Mouse (Mus musculus) MEL (cell line): ENCODE results near the gene Hist1h2bl. TPM values are rescaled to one million over a fixed set of nuclear protein-coding genes. Genes with fewer than 3 reads are reported as not detected.
"Not testable (repeated sequence)": the region's sequence is repeated elsewhere in the genome, so short reads cannot be mapped to it uniquely, and the experiment has no call there.

Experiments used
- DNase-seq: peaks from one replicate; pipeline ENCODE4 v3.0.0; 2011; ENCODE audit warnings: low read depth, low spot score
- H3K27ac ChIP-seq: 2 replicates; pipeline ENCODE4 v1.5.1; 2012; ENCODE audit warnings: low read depth, mild to moderate bottlenecking, control low read depth, low read length, moderate library complexity; ENCODE audit not compliant: control insufficient read depth
- H3K27me3 ChIP-seq, 2 experiments: fragments of 150-350 bp in 1 of 2; sonication (generic) in 1 of 2; 2 replicates each; pipeline ENCODE4 v1.6.1; 2012; ENCODE audit warnings: low read length in 2 of 2, mild to moderate bottlenecking in 2 of 2, improper control_type of control experiment in 1 of 2, moderate library complexity in 1 of 2; ENCODE audit not compliant: insufficient read depth in 2 of 2, control insufficient read depth in 1 of 2
- H3K36me3 ChIP-seq, 2 experiments: 2 replicates each; pipeline ENCODE4 v1.6.1; 2012 to 2014; ENCODE audit warnings: low read length in 2 of 2, improper control_type of control experiment in 1 of 2, inconsistent platforms in 1 of 2, mild to moderate bottlenecking in 1 of 2; ENCODE audit not compliant: insufficient read depth in 2 of 2, control insufficient read depth in 1 of 2
- H3K4me1 ChIP-seq, 2 experiments: fragments of 150-350 bp in 1 of 2; sonication (generic) in 1 of 2; 2 replicates each; pipeline ENCODE4 v1.6.1; 2012; ENCODE audit warnings: low read length in 2 of 2, improper control_type of control experiment in 1 of 2, mild to moderate bottlenecking in 1 of 2; ENCODE audit not compliant: insufficient read depth in 2 of 2, control insufficient read depth in 1 of 2
- H3K4me3 ChIP-seq, 2 experiments: fragments of 150-350 bp in 1 of 2; sonication (generic) in 1 of 2; 2 replicates each; pipeline ENCODE4 v1.5.1; 2012; ENCODE audit warnings: low read depth in 2 of 2, low read length in 2 of 2, mild to moderate bottlenecking in 2 of 2, moderate library complexity in 2 of 2, control low read depth in 1 of 2, improper control_type of control experiment in 1 of 2; ENCODE audit not compliant: control insufficient read depth in 1 of 2, insufficient read depth in 1 of 2
- H3K79me2 ChIP-seq: 2 replicates; pipeline ENCODE4 v1.6.1; 2012; ENCODE audit warnings: mild to moderate bottlenecking, low read length, moderate library complexity; ENCODE audit not compliant: control insufficient read depth, poor library complexity, insufficient read depth
- H3K9ac ChIP-seq: 2 replicates; pipeline ENCODE4 v1.6.1; 2012; ENCODE audit warnings: low read depth, mild to moderate bottlenecking, control low read depth, low read length, moderate library complexity; ENCODE audit not compliant: control insufficient read depth, poor library complexity, severe bottlenecking
- H3K9me3 ChIP-seq: fragments of 150-350 bp; sonication (generic); replicated peaks from 2 replicates; pipeline ENCODE4 v1.6.1; 2012; ENCODE audit warnings: mild to moderate bottlenecking, low read length, improper control_type of control experiment, moderate library complexity; ENCODE audit not compliant: insufficient read depth
- GATA1 ChIP-seq: IDR thresholded peaks from 2 replicates; pipeline ENCODE4 v1.6.1; 2011; ENCODE audit warnings: low read depth, low read length, improper control_type of control experiment
- POLR2A ChIP-seq, 2 experiments: IDR thresholded peaks; 2 replicates each; pipeline ENCODE4 v1.6.1; 2011 to 2012; ENCODE audit warnings: low read length in 2 of 2, mild to moderate bottlenecking in 2 of 2, control low read depth in 1 of 2, improper control_type of control experiment in 1 of 2, low read depth in 1 of 2, moderate library complexity in 1 of 2; ENCODE audit not compliant: control insufficient read depth in 1 of 2, insufficient read depth in 1 of 2, poor library complexity in 1 of 2
- POLR2AphosphoS2 ChIP-seq: IDR thresholded peaks from 2 replicates; pipeline ENCODE4 v1.6.1; 2011; ENCODE audit warnings: low read length, improper control_type of control experiment
- POLR2AphosphoS5 ChIP-seq: IDR thresholded peaks from 2 replicates; pipeline ENCODE4 v1.6.1; 2012; ENCODE audit warnings: low read depth, borderline replicate concordance, mild to moderate bottlenecking, inconsistent platforms, low read length, moderate library complexity, mixed read lengths
- TBP ChIP-seq: IDR thresholded peaks from 2 replicates; pipeline ENCODE4 v1.8.0; 2011; ENCODE audit warnings: low read depth, low read length, improper control_type of control experiment
- polyA plus RNA-seq, 2 experiments: library from polyadenylated mRNA; stranded (reverse) in 1 of 2; unstranded in 1 of 2; fragments of >175 nt in 1 of 2; fragments of >200 nt in 1 of 2; gene quantifications; 2 replicates each; pipeline versions ENCODE4 v1.2.1 to v1.2.4; 2012; ENCODE audit warnings: low replicate concordance in 2 of 2, low read depth in 1 of 2; ENCODE audit not compliant: insufficient read length in 2 of 2, insufficient read depth in 1 of 2, missing spikeins in 1 of 2
- total RNA-seq: library from RNA; depleted of rRNA; stranded (reverse); fragments of 300-350 nt; gene quantifications from 2 replicates; pipeline ENCODE4 v1.2.3, GENCODE M21; 2012

Hist1h2bl gene
- total and polyA plus RNA-seq, 3 experiments, result 6.7 to 2,215 TPM; not detected in 1

- DNase-seq, result peak; percentile 84
- peak; percentile 54; the same call in 1 of the 2 replicates for TF ChIP-seq POLR2AphosphoS5
- TF ChIP-seq POLR2A (IDR thresholded peaks at IDR 0.05; ENCODE audit: control insufficient read depth in 1 of 2, insufficient read depth in 1 of 2, low read depth in 1 of 2, low read length in 2 of 2, poor library complexity in 1 of 2), result peak; percentile 81 to 98; a peak in 3 of 4 replicates
- TF ChIP-seq POLR2AphosphoS2, result no peak
- H3K79me2 ChIP-seq, result peaks cover 2% of the 10 kb centered on the region; the same call in 1 of the 2 replicates
These were observed 6.5 kb upstream of the Hist1h2bl start for GRCm38 (mm10) chr13:21722373-21722925.

GRCm38 (mm10) chr13:21721757-21722372 is 5.9 kb upstream of the Hist1h2bl start, which contains the start of gene Hist1h2bm:
Hist1h2bm (plus strand) TSS chr13:21722044.
- TF ChIP-seq TBP, result peak; percentile 99
- peak in 1 of 2 experiments; percentile 92; a peak in 3 of 4 replicates for TF ChIP-seq POLR2A (IDR thresholded peaks at IDR 0.05; ENCODE audit: control insufficient read depth in 1 of 2, insufficient read depth in 1 of 2, low read depth in 1 of 2, low read length in 2 of 2, poor library complexity in 1 of 2)
- peak; percentile 99; the same call in 1 of the 2 replicates for TF ChIP-seq POLR2AphosphoS5
- 0 out of 2 replicates have a peak, but pooled peaks have one; percentile 23 for TF ChIP-seq GATA1
- not testable (repeated sequence) for H3K4me1 ChIP-seq

More at GRCm38 (mm10) chr13:21722373-21722925, 6.5 kb upstream of the Hist1h2bl start:
- no peaks in the 10 kb centered on the region for H3K9me3 ChIP-seq
- H3K4me1 ChIP-seq, result peaks cover 0 to 7% of the 10 kb centered on the region in 2 experiments; a peak in 2 of 4 replicates
- H3K27ac ChIP-seq, result peak overlapping the region; percentile 47
- H3K27me3 ChIP-seq, result no peaks in the 10 kb centered on the region
- peaks cover 0 to 18% of the 10 kb centered on the region in 2 experiments; a peak in 2 of 4 replicates for H3K36me3 ChIP-seq
- peak overlapping the region; percentile 53 for H3K9ac ChIP-seq
- H3K4me3 ChIP-seq, result no peak overlapping the region

GRCm38 (mm10) chr13:21721107-21721756 is 5.3 kb upstream of the Hist1h2bl start:
- DNase-seq, result peak; percentile 80
- H3K27me3 ChIP-seq, H3K4me1 ChIP-seq, H3K79me2 ChIP-seq, H3K9me3 ChIP-seq: not testable (repeated sequence)
- TF ChIP-seq TBP, result peak; percentile 16; the same call in 1 of the 2 replicates
- 0 out of 4 replicates have a peak, but pooled peaks of 1 of the 2 experiments have one; percentile 43 for TF ChIP-seq POLR2A (IDR thresholded peaks at IDR 0.05; ENCODE audit: control insufficient read depth in 1 of 2, insufficient read depth in 1 of 2, low read depth in 1 of 2, low read length in 2 of 2, poor library complexity in 1 of 2)
- Histone ChIP-seq H3K36me3 (peaks cover 0 to 18% of the 10 kb centered on the region in 2 experiments; a peak in 2 of 4 replicates), H3K9ac (peak overlapping the region; percentile 83), H3K27ac (peak overlapping the region; percentile 91), H3K4me3 (peak overlapping the region; percentile 33 to 58)

More at GRCm38 (mm10) chr13:21721757-21722372, 5.9 kb upstream of the Hist1h2bl start, which contains the start of gene Hist1h2bm:
- not testable (repeated sequence) for H3K79me2 ChIP-seq, H3K27me3 ChIP-seq, H3K9me3 ChIP-seq
- Histone ChIP-seq H3K9ac (peak within 1 kb of the TSS; percentile 83), H3K27ac (peak within 1 kb of the TSS; percentile 91), H3K4me3 (peak within 1 kb of the TSS; percentile 33 to 58), H3K36me3 (peaks cover 0 to 18% of the 10 kb centered on the region in 2 experiments; a peak in 2 of 4 replicates)
- peak; percentile 95 for DNase-seq
